In the genomic region with DNA sequence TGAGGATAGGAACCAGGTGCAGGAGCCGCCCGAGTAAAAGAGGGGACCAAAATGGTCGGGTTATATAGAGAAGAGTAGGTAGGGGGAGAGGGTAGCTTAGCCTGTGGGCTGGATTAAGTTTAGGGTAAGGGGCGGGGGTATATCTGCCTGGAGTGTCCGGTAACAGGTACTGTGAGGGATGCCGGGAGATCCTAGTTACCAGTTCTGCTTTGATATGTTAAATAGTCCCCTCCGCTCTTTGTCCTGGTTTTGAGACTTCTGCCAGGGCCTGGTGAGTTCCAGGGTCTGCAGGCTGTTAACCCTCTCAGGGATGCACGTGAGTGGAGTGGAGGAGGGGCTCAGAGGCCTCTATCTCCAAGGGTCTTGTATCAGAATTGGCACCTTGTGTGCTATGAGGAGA, we compare ENCODE assay signal across 10 mouse cellular contexts. TPM values are rescaled to one million over a fixed set of nuclear protein-coding genes. Genes with fewer than 3 reads are reported as not detected.
DNase-seq lines count a peak whose midpoint lies in the region; ATAC-seq and TF ChIP-seq lines count a peak whose summit lies in the region.
"Had no signal": no experiment of that assay in that cellular context is flagged by ENCODE, and none has a peak within 500 bp of the region (broad histone marks: within the 10 kb centered on the region; RNA-seq: fewer than 3 reads in every experiment).

No protein-coding gene starts in this region.

- H3K9me3 ChIP-seq in E14TG2a.4 (ENCODE audit: low read length) = no peaks in the 10 kb centered on the region
- H3K9me3 ChIP-seq in forebrain, embryonic 13.5 days (replicated peaks) = no peaks in the 10 kb centered on the region
- no peaks in the 10 kb centered on the region for H3K9me3 ChIP-seq in liver, embryonic 14.5 days (ENCODE audit: control insufficient read depth, low read length)

- no peak; the same call in 1 of the 2 replicates for ATAC-seq in forebrain, embryonic 13.5 days
- ATAC-seq in liver, embryonic 14.5 days (ENCODE audit: insufficient read depth) = no peak

- peak overlapping the region; percentile 96 for H3K27ac ChIP-seq in forebrain, embryonic 13.5 days
- H3K27ac ChIP-seq in liver, embryonic 14.5 days = peak overlapping the region; percentile 63

- peaks cover 48% of the 10 kb centered on the region for H3K36me3 ChIP-seq in E14TG2a.4 (ENCODE audit: insufficient read depth, low read length)
- H3K36me3 ChIP-seq in forebrain, embryonic 13.5 days (ENCODE audit: poor library complexity, severe bottlenecking) = peaks cover 46% of the 10 kb centered on the region
- peaks cover 30% of the 10 kb centered on the region for H3K36me3 ChIP-seq in liver, embryonic 14.5 days (replicated peaks; ENCODE audit: control insufficient read depth, insufficient read depth, low read depth)

- H3K9ac ChIP-seq in forebrain, embryonic 13.5 days = peak overlapping the region; percentile 88
- peak overlapping the region; percentile 94 for H3K9ac ChIP-seq in liver, embryonic 14.5 days (replicated peaks)

- peaks cover 69% of the 10 kb centered on the region for H3K4me1 ChIP-seq in E14TG2a.4 (replicated peaks; ENCODE audit: low read depth, low read length)
- H3K4me1 ChIP-seq in forebrain, embryonic 13.5 days = peaks cover 70% of the 10 kb centered on the region
- H3K4me1 ChIP-seq in liver, embryonic 14.5 days (replicated peaks; ENCODE audit: control insufficient read depth in 2 of 2, insufficient read depth in 2 of 2, low read length in 1 of 2) = peaks cover 32 to 35% of the 10 kb centered on the region in 2 experiments

- no peak for TF ChIP-seq CTCF in E14TG2a.4 (conservative IDR thresholded peaks at IDR 0.05; ENCODE audit: low read length)
- no peak for TF ChIP-seq CTCF in liver, embryonic 14.5 days (IDR thresholded peaks at IDR 0.05; ENCODE audit: low read depth)

- 1% methylated on average over 8 of the region's 8 CpGs for WGBS in forebrain, embryonic 13.5 days
- WGBS in liver, embryonic 14.5 days (ENCODE audit: insufficient replicate concordance) = 28% methylated on average over 8 of the region's 8 CpGs

- H3K4me3 ChIP-seq in E14TG2a.4 (replicated peaks; ENCODE audit: low read length) = peak overlapping the region; percentile 89
- peak overlapping the region; percentile 73 for H3K4me3 ChIP-seq in forebrain, embryonic 13.5 days
- H3K4me3 ChIP-seq in liver, embryonic 14.5 days (ENCODE audit: insufficient read depth in 1 of 2, low read depth in 2 of 2, low read length in 2 of 2) = peak overlapping the region; percentile 75 to 83

- DNase-seq in heart, adult 11 months = peak; percentile 88
- no peak for DNase-seq in heart, postnatal 4 days
- DNase-seq in liver, embryonic 14.5 days (ENCODE audit: low read depth in 3 of 3, low spot score in 3 of 3) = no peak
- DNase-seq in left cerebral cortex, adult 9 months (ENCODE audit: low spot score in 2 of 2) = no peak
- no peak for DNase-seq in right cerebral cortex, postnatal 14 days
- DNase-seq in urinary bladder, postnatal 4 days (ENCODE audit: low spot score in 2 of 2) = no peak
- DNase-seq: B cell, adult 2 months; lung, postnatal 10 days had no signal

- peak overlapping the region; percentile 91 for H3K4me2 ChIP-seq in forebrain, embryonic 13.5 days
- peak overlapping the region; percentile 97 for H3K4me2 ChIP-seq in liver, embryonic 14.5 days (ENCODE audit: low read depth)

- no peak for TF ChIP-seq EP300 in liver, embryonic 14.5 days (IDR thresholded peaks at IDR 0.05; ENCODE audit: low read depth)

- H3K27me3 ChIP-seq in E14TG2a.4 (ENCODE audit: insufficient read depth, low read length) = no peaks in the 10 kb centered on the region
- peaks cover 19% of the 10 kb centered on the region for H3K27me3 ChIP-seq in forebrain, embryonic 13.5 days
- no peaks in the 10 kb centered on the region for H3K27me3 ChIP-seq in liver, embryonic 14.5 days (ENCODE audit: control insufficient read depth, insufficient read depth, low read length)

RNA-seq across cellular contexts. Expression of gene Rcc2, which starts 3.3 kb away (rescaled TPM):
- total RNA-seq in heart, postnatal 4 days (2021) = 10 to 100 TPM; 38.2 to 38.5 TPM
- 34.0 and 35.5 TPM in 2 replicates for polyA plus RNA-seq in forebrain, embryonic 13.5 days (2015; fragmentation: Nextera tagmentation; extraction: Ambion mirVana)
- 44.0 and 50.3 TPM in 2 replicates for polyA plus RNA-seq in liver, embryonic 14.5 days (2012; rRNA removed)
- 16.5 and 27.6 TPM in 2 replicates for polyA plus RNA-seq in liver, embryonic 14.5 days (2014; fragmentation: Nextera tagmentation; extraction: Ambion mirVana)

RNA-seq across cellular contexts. Expression of gene Arhgef10l, which starts 37.8 kb away (rescaled TPM):
- 10 to 100 TPM; 45.9 to 46.7 TPM for total RNA-seq in heart, postnatal 4 days (2021)
- polyA plus RNA-seq in forebrain, embryonic 13.5 days (2015; fragmentation: Nextera tagmentation; extraction: Ambion mirVana) = 20.2 and 22.0 TPM in 2 replicates
- polyA plus RNA-seq in liver, embryonic 14.5 days (2012; rRNA removed) = 2.4 and 2.8 TPM in 2 replicates
- polyA plus RNA-seq in liver, embryonic 14.5 days (2014; fragmentation: Nextera tagmentation; extraction: Ambion mirVana) = 2.1 and 2.5 TPM in 2 replicates

RNA-seq across cellular contexts. Expression of gene Padi6, which starts 38.8 kb away (rescaled TPM):
- not detected for total RNA-seq in heart, postnatal 4 days (2021)
- not detected in 2 replicates for polyA plus RNA-seq in forebrain, embryonic 13.5 days (2015; fragmentation: Nextera tagmentation; extraction: Ambion mirVana)
- polyA plus RNA-seq in liver, embryonic 14.5 days (2012; rRNA removed) = not detected in 2 replicates
- polyA plus RNA-seq in liver, embryonic 14.5 days (2014; fragmentation: Nextera tagmentation; extraction: Ambion mirVana) = not detected in 2 replicates
